Mouse (Mus musculus) embryonic facial prominence, embryonic 12.5 days (tissue): ENCODE measurements at regions not wholly inside any gene's neighbourhood (a gene's known extent, or its start where the extent isn't known, plus 50 kb on each side); places are given as distances from the start of the nearest gene placed in this dataset.

ENCODE experiments used
- ATAC-seq: fragments of 200-750 bp; cut with Nextera tagmentation; 2 replicates; pipeline ENCODE4 v1.8.0; 2017; ENCODE audit not compliant: insufficient number of reproducible peaks, insufficient read depth, low FRiP score, low TSS enrichment
- H3K27ac ChIP-seq: fragments of 300-500 bp; sonication (generic); 2 replicates; pipeline ENCODE4 v1.5.1; 2016; ENCODE audit warnings: mild to moderate bottlenecking
- H3K27me3 ChIP-seq: fragments of 300-500 bp; sonication (generic); 2 replicates; pipeline ENCODE4 v1.6.1; 2016; ENCODE audit warnings: mild to moderate bottlenecking, moderate library complexity
- H3K36me3 ChIP-seq: fragments of 300-500 bp; sonication (generic); 2 replicates; pipeline ENCODE4 v1.6.1; 2016; ENCODE audit warnings: mild to moderate bottlenecking
- H3K4me1 ChIP-seq: fragments of 300-500 bp; sonication (generic); 2 replicates; pipeline ENCODE4 v1.6.1; 2016
- H3K4me2 ChIP-seq: fragments of 300-500 bp; sonication (generic); replicated peaks from 2 replicates; pipeline ENCODE4 v1.6.1; 2016; ENCODE audit warnings: mild to moderate bottlenecking, moderate library complexity
- H3K4me3 ChIP-seq: fragments of 300-500 bp; sonication (generic); 2 replicates; pipeline ENCODE4 v1.5.1; 2016; ENCODE audit warnings: mild to moderate bottlenecking
- H3K9ac ChIP-seq: fragments of 300-500 bp; sonication (generic); 2 replicates; pipeline ENCODE4 v1.6.1; 2016; ENCODE audit warnings: mild to moderate bottlenecking, moderate library complexity
- H3K9me3 ChIP-seq: fragments of 300-500 bp; sonication (generic); 2 replicates; pipeline ENCODE4 v1.6.1; 2016; ENCODE audit warnings: mild to moderate bottlenecking, moderate library complexity
- WGBS: fragments of 180-500 bp; shearing (Covaris S2); methylation state at CpG from one replicate; pipeline ENCODE4 v1.1.7; 2016; 5-methylcytosine and 5-hydroxymethylcytosine counted together

DNA sequence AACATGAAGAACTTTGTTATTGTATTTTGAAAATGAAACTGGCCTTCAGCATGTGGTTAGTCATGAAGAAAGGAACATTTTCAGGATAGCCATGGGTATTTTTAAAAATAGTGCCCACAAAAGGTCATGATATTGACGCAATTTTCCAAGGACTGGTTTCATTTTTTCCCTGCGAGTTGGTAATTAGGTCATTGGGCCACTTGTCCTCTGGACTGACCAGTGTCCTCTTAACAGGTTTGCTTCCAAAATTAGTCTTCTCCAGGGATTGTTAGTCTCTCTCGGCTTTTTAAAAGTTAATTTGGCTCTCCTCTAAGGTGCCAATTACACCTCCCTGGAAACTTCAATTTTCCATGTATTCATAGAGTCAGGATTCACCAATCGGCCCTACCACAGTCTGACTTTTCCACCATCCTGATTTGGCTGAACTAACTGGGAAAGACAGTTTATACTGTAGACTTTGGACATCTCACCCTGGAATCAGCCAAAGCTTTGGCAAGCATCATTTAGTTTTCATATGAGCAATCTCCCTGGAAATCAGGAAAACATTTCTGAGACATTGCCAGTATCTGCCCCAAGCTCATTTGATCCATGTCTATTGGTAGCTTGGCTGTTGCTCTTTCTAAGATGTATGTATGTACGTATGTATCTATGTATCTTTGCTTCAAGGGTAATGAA lies 562.8 kb upstream of the Sox9 start:
- H3K9me3 ChIP-seq, result no peaks in the 10 kb centered on the region
- no peak for ATAC-seq
- no peaks in the 10 kb centered on the region for H3K4me1 ChIP-seq
- H3K36me3 ChIP-seq, result no peaks in the 10 kb centered on the region
- no peak overlapping the region for H3K27ac ChIP-seq
- 0 out of 2 replicates have a peak, but pooled peaks cover 3% of the 10 kb centered on the region for H3K27me3 ChIP-seq
- no peak overlapping the region for H3K4me3 ChIP-seq
- H3K9ac ChIP-seq, result no peak overlapping the region
- 78% methylated on average over 5 of the region's 5 CpGs for WGBS
- H3K4me2 ChIP-seq, result no peak overlapping the region

- H3K4me1 ChIP-seq, result peaks cover 4% of the 10 kb centered on the region
- H3K36me3 ChIP-seq, result no peaks in the 10 kb centered on the region
- no peaks in the 10 kb centered on the region for H3K9me3 ChIP-seq
- no peaks in the 10 kb centered on the region for H3K27me3 ChIP-seq
- whole genome bisulfite sequencing, result 89% methylated on average over 7 of the region's 7 CpGs
- no peak overlapping the region for H3K27ac ChIP-seq
- H3K9ac ChIP-seq, result no peak overlapping the region
- no peak overlapping the region for H3K4me2 ChIP-seq
- ATAC-seq, result no peak
- no peak overlapping the region for H3K4me3 ChIP-seq
Measured at GRCm38 (mm10) chr11:112234492-112235116, 547.4 kb upstream of the Sox9 start.

GRCm38 (mm10) chr11:112238960-112239884 lies 542.8 kb upstream of the Sox9 start:
- no peaks in the 10 kb centered on the region for H3K27me3 ChIP-seq
- no peaks in the 10 kb centered on the region for H3K36me3 ChIP-seq
- H3K9ac ChIP-seq, result no peak overlapping the region
- no peak overlapping the region for H3K4me3 ChIP-seq
- WGBS, result 24% methylated on average over 19 of the region's 19 CpGs
- H3K9me3 ChIP-seq, result no peaks in the 10 kb centered on the region
- 0 out of 2 replicates have a peak, but pooled peaks have one; percentile 10 for ATAC-seq
- peak overlapping the region; percentile 37; the same call in 1 of the 2 replicates for H3K27ac ChIP-seq
- peak overlapping the region; percentile 14; the same call in 1 of the 2 replicates for H3K4me2 ChIP-seq
- H3K4me1 ChIP-seq, result peaks cover 7% of the 10 kb centered on the region

GRCm38 (mm10) chr11:112252548-112252947 lies 529.5 kb upstream of the Sox9 start:
- no peak overlapping the region for H3K4me3 ChIP-seq
- H3K36me3 ChIP-seq, result no peaks in the 10 kb centered on the region
- H3K9me3 ChIP-seq, result no peaks in the 10 kb centered on the region
- H3K4me2 ChIP-seq, result no peak overlapping the region
- no peaks in the 10 kb centered on the region for H3K27me3 ChIP-seq
- no peak overlapping the region for H3K9ac ChIP-seq
- H3K4me1 ChIP-seq, result no peaks in the 10 kb centered on the region
- 92% methylated on average over 1 of the region's 1 CpGs for WGBS
- no peak overlapping the region for H3K27ac ChIP-seq
- ATAC-seq, result no peak

- Histone ChIP-seq H3K4me1 (no peaks in the 10 kb centered on the region), H3K9ac (no peak overlapping the region), H3K36me3 (no peaks in the 10 kb centered on the region), H3K27ac (no peak overlapping the region), H3K4me2 (no peak overlapping the region), H3K4me3 (no peak overlapping the region), H3K9me3 (no peaks in the 10 kb centered on the region), H3K27me3 (no peaks in the 10 kb centered on the region)
- ATAC-seq, result no peak
- 95% methylated on average over 3 of the region's 3 CpGs for WGBS
Measured at GRCm38 (mm10) chr11:112253061-112253460, 529.0 kb upstream of the Sox9 start.

GRCm38 (mm10) chr11:112256326-112256725 lies 525.7 kb upstream of the Sox9 start:
- H3K9ac ChIP-seq, result no peak overlapping the region
- H3K4me2 ChIP-seq, result no peak overlapping the region
- 87% methylated on average over 7 of the region's 7 CpGs for WGBS
- no peaks in the 10 kb centered on the region for H3K36me3 ChIP-seq
- H3K9me3 ChIP-seq, result no peaks in the 10 kb centered on the region
- H3K4me1 ChIP-seq, result no peaks in the 10 kb centered on the region
- H3K27ac ChIP-seq, result no peak overlapping the region
- H3K27me3 ChIP-seq, result no peaks in the 10 kb centered on the region; the same call in 1 of the 2 replicates
- no peak for ATAC-seq
- H3K4me3 ChIP-seq, result no peak overlapping the region

- Histone ChIP-seq H3K4me2 (no peak overlapping the region), H3K9ac (no peak overlapping the region)
- no peak for ATAC-seq
Measured at GRCm38 (mm10) chr11:112264077-112264476, 517.9 kb upstream of the Sox9 start.

DNA sequence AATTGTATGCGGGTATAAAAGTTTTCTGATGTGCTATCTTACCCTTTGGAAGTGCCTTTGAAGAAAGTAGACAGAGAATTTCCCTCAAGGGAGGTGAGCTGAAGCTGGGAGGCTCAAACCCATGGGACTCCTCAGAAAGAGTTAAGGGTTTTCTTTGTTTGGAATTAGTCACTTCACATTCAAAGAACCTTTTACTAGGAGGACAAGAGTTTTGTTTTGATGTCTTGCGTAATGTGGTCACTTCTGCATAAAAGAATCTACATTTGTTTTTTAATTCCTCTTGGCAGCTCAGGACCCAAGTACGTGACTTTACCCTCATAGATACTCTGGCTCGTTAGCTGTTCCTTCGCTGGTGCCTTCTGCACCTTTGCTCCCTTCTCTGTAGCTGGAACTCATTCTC lies 511.1 kb upstream of the Sox9 start:
- Histone ChIP-seq H3K27ac (no peak overlapping the region), H3K4me1 (no peaks in the 10 kb centered on the region), H3K27me3 (no peaks in the 10 kb centered on the region; the same call in 1 of the 2 replicates), H3K4me2 (no peak overlapping the region), H3K9me3 (no peaks in the 10 kb centered on the region), H3K9ac (no peak overlapping the region), H3K4me3 (no peak overlapping the region), H3K36me3 (no peaks in the 10 kb centered on the region)
- no peak for ATAC-seq
- 90% methylated on average over 5 of the region's 5 CpGs for WGBS

More at GRCm38 (mm10) chr11:112264077-112264476, 517.9 kb upstream of the Sox9 start:
- Histone ChIP-seq H3K27ac (no peak overlapping the region), H3K36me3 (no peaks in the 10 kb centered on the region), H3K27me3 (no peaks in the 10 kb centered on the region; the same call in 1 of the 2 replicates), H3K9me3 (no peaks in the 10 kb centered on the region), H3K4me3 (no peak overlapping the region), H3K4me1 (peaks cover 7% of the 10 kb centered on the region; the same call in 1 of the 2 replicates)
- 50% methylated on average over 4 of the region's 4 CpGs for WGBS

DNA sequence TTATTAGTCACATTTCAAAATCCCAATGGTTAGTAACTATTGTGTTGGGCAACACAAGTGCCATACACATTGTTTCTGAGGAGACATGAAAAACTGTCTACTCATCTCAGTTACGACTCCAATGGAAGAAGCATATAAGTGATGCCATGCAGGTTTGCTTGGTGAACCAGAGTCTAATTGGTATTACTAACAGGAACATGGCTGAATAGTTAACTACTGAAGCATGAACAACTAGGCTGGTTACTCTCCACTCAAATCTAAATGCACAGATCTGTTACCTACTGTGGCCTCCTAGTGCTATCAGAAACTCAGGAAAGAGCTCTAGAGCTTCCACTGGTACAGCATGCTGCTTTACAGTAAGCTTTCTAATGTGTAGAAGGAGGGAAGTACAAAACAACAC lies 503.5 kb upstream of the Sox9 start:
- Histone ChIP-seq H3K9ac (no peak overlapping the region), H3K27me3 (no peaks in the 10 kb centered on the region), H3K4me3 (no peak overlapping the region), H3K4me1 (peaks cover 5% of the 10 kb centered on the region; the same call in 1 of the 2 replicates), H3K4me2 (no peak overlapping the region), H3K36me3 (no peaks in the 10 kb centered on the region), H3K9me3 (no peaks in the 10 kb centered on the region), H3K27ac (no peak overlapping the region)
- WGBS, result 92% methylated on average over 1 of the region's 1 CpGs
- no peak for ATAC-seq

GRCm38 (mm10) chr11:112282911-112283310 lies 499.1 kb upstream of the Sox9 start:
- WGBS, result 25% methylated on average over 7 of the region's 7 CpGs
- no peak for ATAC-seq
- no peaks in the 10 kb centered on the region for H3K36me3 ChIP-seq
- no peak overlapping the region for H3K9ac ChIP-seq
- H3K27ac ChIP-seq, result no peak overlapping the region
- H3K4me3 ChIP-seq, result no peak overlapping the region
- H3K4me2 ChIP-seq, result no peak overlapping the region
- H3K4me1 ChIP-seq, result peaks cover 5% of the 10 kb centered on the region; the same call in 1 of the 2 replicates
- H3K9me3 ChIP-seq, result no peaks in the 10 kb centered on the region
- H3K27me3 ChIP-seq, result no peaks in the 10 kb centered on the region

- Histone ChIP-seq H3K27me3 (0 out of 2 replicates have a peak, but pooled peaks cover 2% of the 10 kb centered on the region), H3K4me1 (no peaks in the 10 kb centered on the region), H3K27ac (no peak overlapping the region), H3K9me3 (no peaks in the 10 kb centered on the region), H3K9ac (no peak overlapping the region), H3K4me2 (no peak overlapping the region), H3K36me3 (no peaks in the 10 kb centered on the region), H3K4me3 (no peak overlapping the region)
- 78% methylated on average over 5 of the region's 5 CpGs for WGBS
- no peak for ATAC-seq
Measured at GRCm38 (mm10) chr11:112298901-112299341, 483.1 kb upstream of the Sox9 start.
